In the genomic region with DNA sequence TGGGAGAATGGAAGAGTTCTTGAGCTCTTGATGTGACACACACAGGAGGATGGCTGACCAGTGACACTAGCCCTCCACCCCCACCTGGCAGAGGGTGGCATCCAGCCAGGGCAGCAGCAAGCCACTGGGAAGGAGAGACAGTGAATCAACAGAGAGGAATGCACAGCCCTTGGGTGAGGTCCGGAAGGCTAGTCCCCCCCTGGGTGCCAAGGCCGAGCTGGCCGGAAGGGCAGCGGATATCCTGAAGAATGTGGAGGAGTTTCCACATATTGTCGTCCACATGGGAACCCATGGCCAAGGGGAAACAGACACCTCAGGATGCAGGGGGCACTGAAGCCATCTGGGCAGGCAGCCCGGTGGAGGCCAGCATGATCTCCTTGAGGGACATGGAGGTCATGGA, we compare ENCODE assay signal across 14 mouse cellular contexts. TPM values are rescaled to one million over a fixed set of nuclear protein-coding genes. Genes with fewer than 3 reads are reported as not detected.
DNase-seq lines count a peak whose midpoint lies in the region; ATAC-seq and TF ChIP-seq lines count a peak whose summit lies in the region.
"Had no signal": no experiment of that assay in that cellular context is flagged by ENCODE, and none has a peak within 500 bp of the region (broad histone marks: within the 10 kb centered on the region; RNA-seq: fewer than 3 reads in every experiment).

No protein-coding gene starts in this region.

- DNase-seq in gastrocnemius, adult 2 months: no peak
- DNase-seq in gastrocnemius, adult 8-10 months (ENCODE audit: low spot score in 2 of 2): no peak
- DNase-seq in adrenal gland, adult (ENCODE audit: inconsistent age in 2 of 2, low spot score in 1 of 2): peak; percentile 90 to 94
- peak; percentile 23 for DNase-seq in heart, postnatal 0 days (ENCODE audit: low spot score)
- DNase-seq in lung, adult 2 months: peak; percentile 52
- no peak for DNase-seq in layer of hippocampus, adult 9-10 months (ENCODE audit: low spot score)
- DNase-seq in cerebellum, adult 11 months: no peak
- DNase-seq: B cell, adult 2 months; cerebellum, postnatal 36 days had no signal

- no peak overlapping the region for H3K4me3 ChIP-seq in gastrocnemius, adult 2 months
- H3K4me3 ChIP-seq in heart, postnatal 0 days (ENCODE audit: low read depth, low read length): no peak overlapping the region
- no peak overlapping the region for H3K4me3 ChIP-seq in lung, adult 2 months (replicated peaks; ENCODE audit: extremely low read depth, low read depth, low read length)
- H3K4me3 ChIP-seq: layer of hippocampus, adult 2 months; megakaryocyte, embryonic 14.5 days had no signal

- H3K4me1 ChIP-seq in heart, postnatal 0 days (ENCODE audit: control insufficient read depth, insufficient read depth): peaks cover 12% of the 10 kb centered on the region
- H3K4me1 ChIP-seq in lung, adult 2 months (ENCODE audit: control insufficient read depth, insufficient read depth, low read length): peaks cover 15% of the 10 kb centered on the region

- TF ChIP-seq POLR2A in lung, adult 2 months (IDR thresholded peaks at IDR 0.05; ENCODE audit: borderline replicate concordance, extremely low read depth, low read depth, low read length): no peak

- peak; percentile 98 for TF ChIP-seq EP300 in heart, postnatal 0 days (IDR thresholded peaks at IDR 0.05; ENCODE audit: low read depth)

- H3K9ac ChIP-seq in heart, postnatal 0 days (replicated peaks; ENCODE audit: low read depth, low read length): no peak overlapping the region

- H3K4me2 ChIP-seq in heart, postnatal 0 days (ENCODE audit: low read depth, low read length): no peak overlapping the region

- no peaks in the 10 kb centered on the region for H3K27me3 ChIP-seq in heart, postnatal 0 days (ENCODE audit: control insufficient read depth, insufficient read depth, low read length)

- WGBS in heart, postnatal 0 days: 39% methylated on average over 6 of the region's 6 CpGs
- WGBS in lung, adult 2 months: 42% methylated on average over 6 of the region's 6 CpGs

- peak; percentile 77 for ATAC-seq in heart, postnatal 0 days (ENCODE audit: insufficient read depth, low read depth)
- no peak for ATAC-seq in CD4-positive, CD25-positive, alpha-beta regulatory T cell, adult 4 months
- ATAC-seq: forebrain, embryonic 14.5 days had no signal

- no peaks in the 10 kb centered on the region for H3K36me3 ChIP-seq in heart, postnatal 0 days (replicated peaks; ENCODE audit: control insufficient read depth, insufficient read depth, low read length)

- H3K27ac ChIP-seq in gastrocnemius, adult 2 months: peak overlapping the region; percentile 71
- H3K27ac ChIP-seq in heart, postnatal 0 days (ENCODE audit: low read depth): peak overlapping the region; percentile 73
- H3K27ac ChIP-seq: layer of hippocampus, adult 2 months had no signal

- no peak for TF ChIP-seq CTCF in gastrocnemius, adult 2 months (IDR thresholded peaks at IDR 0.05)
- TF ChIP-seq CTCF in heart, postnatal 0 days (IDR thresholded peaks at IDR 0.05; ENCODE audit: low read depth): 0 out of 2 replicates have a peak, but pooled peaks have one; percentile 1
- TF ChIP-seq CTCF in lung, adult 2 months (IDR thresholded peaks at IDR 0.05; ENCODE audit: insufficient read depth, low read length): no peak

- intact Hi-C loops in gastrocnemius, adult 2 months (cut with DNase I): no loop called here

- H3K9me3 ChIP-seq in heart, postnatal 0 days (replicated peaks; ENCODE audit: control insufficient read depth, low read length): no peaks in the 10 kb centered on the region

RNA-seq across cellular contexts. Expression of gene Nrarp, which starts 35.2 kb away (rescaled TPM):
- 1 to 10 TPM; 4.0 to 5.2 TPM for total RNA-seq in gastrocnemius, adult 2 months (2021)
- 1 to 10 TPM; 3.0 to 7.1 (median 5.9) TPM for total RNA-seq in gastrocnemius, adult 8-10 months (2022)
- 34.1 and 38.1 TPM in 2 replicates for total RNA-seq in heart, postnatal 0 days (2014; rRNA removed; ENCODE audit: low replicate concordance)
- 8.8 and 9.6 TPM in 2 replicates for polyA plus RNA-seq in heart, postnatal 0 days (2015; fragmentation: Nextera tagmentation; extraction: Ambion mirVana)
- polyA plus RNA-seq in lung, adult 2 months (2012; rRNA removed): 46.0 and 69.2 TPM in 2 replicates
- polyA plus RNA-seq in CD4-positive, CD25-positive, alpha-beta regulatory T cell, adult 4 months (2017; shearing (Covaris generic)): under 1 TPM in 1 of 2 experiments, not detected in 1; 0.28 TPM

RNA-seq across cellular contexts. Expression of gene Noxa1, which starts 50.4 kb away (rescaled TPM):
- total RNA-seq in gastrocnemius, adult 2 months (2021): not detected
- total RNA-seq in gastrocnemius, adult 8-10 months (2022): not detected
- total RNA-seq in heart, postnatal 0 days (2014; rRNA removed; ENCODE audit: low replicate concordance): not detected in 2 replicates
- not detected in 2 replicates for polyA plus RNA-seq in heart, postnatal 0 days (2015; fragmentation: Nextera tagmentation; extraction: Ambion mirVana)
- polyA plus RNA-seq in lung, adult 2 months (2012; rRNA removed): 2.1 and 2.4 TPM in 2 replicates
- 1 to 10 TPM; 5.5 to 7.0 TPM for polyA plus RNA-seq in CD4-positive, CD25-positive, alpha-beta regulatory T cell, adult 4 months (2017; shearing (Covaris generic))
- total RNA-seq: layer of hippocampus, adult 2 months; neutrophil, adult 5-6 weeks had no signal
- polyA plus RNA-seq: forebrain, embryonic 14.5 days had no signal

RNA-seq across cellular contexts. Expression of gene Tor4a, which starts 51.3 kb away (rescaled TPM):
- 1 to 10 TPM in 1 of 2 experiments, under 1 TPM in 1; 0.59 to 1.0 TPM for total RNA-seq in gastrocnemius, adult 2 months (2021)
- under 1 TPM; 0.48 to 0.92 (median 0.76) TPM for total RNA-seq in gastrocnemius, adult 8-10 months (2022)
- 4.9 and 8.6 TPM in 2 replicates for total RNA-seq in heart, postnatal 0 days (2014; rRNA removed; ENCODE audit: low replicate concordance)
- 4.4 and 5.2 TPM in 2 replicates for polyA plus RNA-seq in heart, postnatal 0 days (2015; fragmentation: Nextera tagmentation; extraction: Ambion mirVana)
- polyA plus RNA-seq in lung, adult 2 months (2012; rRNA removed): 52.8 and 54.9 TPM in 2 replicates
- polyA plus RNA-seq in CD4-positive, CD25-positive, alpha-beta regulatory T cell, adult 4 months (2017; shearing (Covaris generic)): 10 to 100 TPM; 60.5 to 94.3 TPM

Comparison
In these comparisons a context has a peak if more than half of its experiments do, and no peak if none do; other contexts are left out.
1. DNase-seq: peak in adrenal gland, adult (2 of 2), heart, postnatal 0 days (single experiment) and lung, adult 2 months (single experiment); none in gastrocnemius, adult 2 months (single experiment), gastrocnemius, adult 8-10 months (0 of 2), layer of hippocampus, adult 9-10 months (single experiment) and cerebellum, adult 11 months (single experiment).